Mouse (Mus musculus) cortical plate, adult 2 months (tissue): ENCODE results near the gene Slc47a2. TPM values are rescaled to one million over a fixed set of nuclear protein-coding genes. Genes with fewer than 3 reads are reported as not detected.
A peak's percentile ranks its signal among the peaks of the same experiment; 100 is the strongest.
"Not testable (repeated sequence)": the region's sequence is repeated elsewhere in the genome, so short reads cannot be mapped to it uniquely, and the experiment has no call there.

Experiments
- H3K27ac ChIP-seq: fragments of 200-500 bp; 2 replicates; pipeline ENCODE4 v1.5.1; 2012; ENCODE audit warnings: low read length, control low read depth, inconsistent platforms; ENCODE audit not compliant: insufficient read depth
- H3K4me1 ChIP-seq: fragments of 200-500 bp; 2 replicates; pipeline ENCODE4 v1.6.1; 2011; ENCODE audit warnings: low read length; ENCODE audit not compliant: control insufficient read depth, insufficient read depth
- H3K4me3 ChIP-seq: fragments of 200-500 bp; 2 replicates; pipeline ENCODE4 v1.5.1; 2011; ENCODE audit warnings: mild to moderate bottlenecking, low read length, control low read depth; ENCODE audit not compliant: insufficient read depth
- CTCF ChIP-seq: fragments of 200-500 bp; IDR thresholded peaks from 2 replicates; pipeline ENCODE4 v1.5.1; 2011; ENCODE audit warnings: mild to moderate bottlenecking, control low read depth, low read length; ENCODE audit not compliant: insufficient read depth; ENCODE audit errors: extremely low read depth
- POLR2A ChIP-seq: fragments of 200-500 bp; IDR thresholded peaks from 2 replicates; pipeline ENCODE4 v1.6.1; 2011; ENCODE audit warnings: mild to moderate bottlenecking, low read length, control low read depth; ENCODE audit not compliant: insufficient read depth; ENCODE audit errors: extremely low read depth
- polyA plus RNA-seq: library from polyadenylated mRNA; depleted of rRNA; stranded (reverse); fragments of >200 nt; gene quantifications from 2 replicates; pipeline ENCODE4 v1.2.3, GENCODE M21; 2012

The Slc47a2 gene
- polyA plus RNA-seq, 1 experiment: 0.23 TPM

DNA sequence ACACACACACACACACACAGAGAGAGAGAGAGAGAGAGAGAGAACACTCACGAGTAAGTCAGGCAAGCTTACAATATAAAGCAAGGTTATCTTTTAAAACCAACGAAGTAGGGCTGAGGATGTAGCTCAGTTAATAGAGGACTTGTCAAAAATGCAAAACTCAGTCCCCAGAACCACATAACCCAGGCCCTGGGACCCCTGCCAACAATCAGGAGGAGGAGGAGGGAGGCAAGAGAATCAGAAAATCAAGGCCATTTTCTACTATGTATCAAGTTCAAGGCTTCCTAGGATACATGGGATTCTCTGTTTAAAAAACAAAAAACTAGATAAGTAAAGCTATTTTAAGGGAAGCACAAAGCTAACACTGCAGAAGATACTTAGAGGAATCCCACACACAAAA is 25.8 kb downstream of the Slc47a2 start:
- TF ChIP-seq POLR2A: no peak
- TF ChIP-seq CTCF: no peak
- Histone ChIP-seq H3K27ac (no peak overlapping the region), H3K4me3 (no peak overlapping the region)

DNA sequence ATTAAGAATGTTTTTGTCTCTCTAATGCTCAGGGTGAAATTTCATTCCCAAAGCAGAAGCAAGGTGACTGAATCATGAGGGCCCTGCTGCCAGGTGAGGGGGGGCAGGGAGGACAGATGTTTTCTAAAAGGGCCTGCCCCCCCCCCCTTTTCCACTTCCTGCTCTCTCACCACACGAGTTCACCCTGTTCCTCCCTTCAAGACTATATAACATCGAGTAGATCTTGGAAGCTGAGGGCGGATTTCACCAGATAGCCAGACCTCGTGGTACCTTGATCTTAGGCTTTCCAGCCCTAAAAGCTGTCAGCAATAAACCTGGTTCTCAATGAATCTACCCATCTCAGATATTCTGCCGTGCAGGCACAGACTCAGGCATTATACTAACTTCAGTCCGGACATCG is 32.3 kb downstream of the Slc47a2 start:
- Histone ChIP-seq H3K27ac (no peak overlapping the region), H3K4me1 (no peaks in the 10 kb centered on the region), H3K4me3 (no peak overlapping the region)
- TF ChIP-seq CTCF (no peak), POLR2A (no peak)

More for the DNA sequence above, 25.8 kb downstream of the Slc47a2 start:
- H3K4me1 ChIP-seq: no peaks in the 10 kb centered on the region

DNA sequence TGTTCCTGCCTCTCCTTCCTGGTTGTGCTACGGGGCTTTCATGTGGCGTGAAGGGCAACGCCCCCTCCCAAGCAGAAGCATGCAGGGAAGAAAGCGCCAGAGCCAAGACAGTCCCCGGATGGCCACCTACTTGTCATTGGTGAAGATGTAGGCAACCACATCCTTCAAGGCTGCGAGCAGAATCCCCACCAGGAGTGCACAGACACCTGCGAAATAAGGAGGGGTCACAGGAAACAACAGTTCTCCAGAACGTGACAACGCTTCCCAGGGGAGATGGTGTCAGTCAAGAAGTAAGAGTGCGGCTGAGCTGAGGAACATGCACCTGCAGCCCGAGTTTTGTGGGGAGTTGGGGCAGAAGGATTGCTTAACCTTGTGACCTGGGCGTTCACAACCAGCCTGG is 32.8 kb downstream of the Slc47a2 start:
- Histone ChIP-seq H3K4me1 (no peaks in the 10 kb centered on the region), H3K4me3 (no peak overlapping the region), H3K27ac (no peak overlapping the region)
- TF ChIP-seq CTCF: no peak
- no peak for TF ChIP-seq POLR2A

DNA sequence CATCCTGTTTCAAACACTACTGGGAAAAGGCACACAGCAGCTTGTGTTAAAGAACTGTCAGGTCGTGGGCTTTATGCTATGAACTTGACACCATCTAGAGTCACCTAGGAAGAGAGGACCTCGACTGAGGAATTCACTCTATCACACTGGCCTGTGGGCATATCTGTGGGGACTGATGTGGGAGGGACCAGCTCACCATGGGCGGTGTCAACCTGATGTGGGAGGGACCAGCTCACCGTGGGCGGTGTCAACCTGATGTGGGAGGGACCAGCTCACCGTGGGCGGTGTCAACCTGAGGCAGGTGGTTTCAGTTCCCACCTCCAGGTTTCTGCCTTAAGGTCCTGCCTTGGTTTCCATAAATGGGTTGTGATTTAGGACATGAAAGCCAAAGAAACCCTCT is 34.9 kb downstream of the Slc47a2 start:
- H3K27ac ChIP-seq: no peak overlapping the region
- TF ChIP-seq CTCF (no peak), POLR2A (no peak)
- no peak overlapping the region for H3K4me3 ChIP-seq
- H3K4me1 ChIP-seq: no peaks in the 10 kb centered on the region

DNA sequence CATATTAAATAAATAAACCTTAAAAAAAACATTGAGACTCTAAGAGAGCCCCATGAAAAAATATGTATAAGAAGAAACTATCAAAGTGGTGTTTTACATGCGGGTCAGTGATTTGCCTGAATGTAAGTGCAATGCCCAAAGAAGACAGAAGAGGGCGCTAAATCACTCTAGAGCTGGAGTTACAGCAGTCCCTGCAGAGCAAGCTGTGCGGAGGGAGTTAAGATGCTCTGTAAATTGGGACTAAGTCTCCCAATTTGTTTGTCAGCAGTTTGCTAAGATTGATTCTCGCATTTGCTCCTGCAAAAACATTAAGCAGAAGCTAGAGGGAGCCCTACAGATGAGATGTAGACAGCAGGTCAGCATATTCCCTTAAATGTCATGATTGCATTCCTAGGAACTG is 37.3 kb downstream of the Slc47a2 start:
- peak; percentile 41 for TF ChIP-seq CTCF
- no peak for TF ChIP-seq POLR2A
- H3K27ac ChIP-seq: no peak overlapping the region
- no peaks in the 10 kb centered on the region for H3K4me1 ChIP-seq
- no peak overlapping the region for H3K4me3 ChIP-seq

DNA sequence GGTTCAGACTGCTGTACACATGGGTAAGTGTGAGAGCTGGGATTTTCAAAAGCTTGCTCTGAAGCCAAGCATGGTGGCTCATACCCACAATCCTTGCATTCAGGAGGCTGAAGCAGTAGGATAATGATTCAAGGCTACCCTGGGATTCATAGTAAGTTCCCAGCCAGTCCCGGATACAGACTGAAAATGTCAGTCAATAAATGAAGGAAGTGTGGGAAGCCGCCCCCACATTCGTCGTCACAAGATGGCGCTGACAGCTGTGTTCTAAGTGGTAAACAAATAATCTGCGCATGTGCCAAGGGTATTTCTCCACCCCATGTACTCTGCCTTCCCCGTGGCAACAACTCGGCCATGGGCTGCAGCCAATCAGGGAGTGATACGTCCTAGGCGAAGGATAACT is 38.1 kb downstream of the Slc47a2 start:
- not testable (repeated sequence) for H3K4me1 ChIP-seq, H3K27ac ChIP-seq, H3K4me3 ChIP-seq

DNA sequence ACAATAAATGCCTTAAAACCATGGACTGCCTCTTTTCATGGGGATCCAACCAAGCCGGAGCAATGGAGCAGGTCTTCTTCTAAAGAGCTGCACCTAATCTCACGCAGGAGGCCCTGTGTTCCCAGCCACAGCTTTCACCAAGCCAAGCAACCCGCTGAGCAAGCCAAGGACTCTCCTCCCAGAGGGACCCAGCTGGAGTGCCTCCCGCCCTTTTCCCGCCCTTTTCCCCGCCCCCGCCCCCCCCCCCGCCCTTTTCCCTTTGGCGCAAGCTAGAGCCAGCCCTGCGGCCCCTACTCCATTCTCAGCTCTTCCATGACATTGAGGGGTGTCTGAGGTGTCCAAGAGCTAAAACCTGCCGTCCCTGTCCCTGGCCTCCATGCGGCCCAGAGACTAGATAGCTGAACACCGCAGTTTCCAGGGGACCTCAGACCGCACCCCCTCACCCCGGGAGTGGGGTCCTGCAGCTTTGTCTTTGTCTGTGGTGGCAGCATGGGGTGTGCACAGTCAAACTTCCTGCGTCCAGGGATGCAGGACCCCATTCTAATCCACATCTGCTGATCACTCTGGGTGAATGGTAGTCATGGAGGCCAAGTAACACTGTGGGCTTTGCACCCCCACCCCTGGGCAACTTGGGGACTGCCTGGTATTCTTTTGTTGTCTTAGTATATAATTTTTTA is 41.8 kb downstream of the Slc47a2 start:
- H3K4me1 ChIP-seq: no peaks in the 10 kb centered on the region
- no peak overlapping the region for H3K27ac ChIP-seq
- H3K4me3 ChIP-seq: no peak overlapping the region
- TF ChIP-seq POLR2A (no peak), CTCF (no peak)

DNA sequence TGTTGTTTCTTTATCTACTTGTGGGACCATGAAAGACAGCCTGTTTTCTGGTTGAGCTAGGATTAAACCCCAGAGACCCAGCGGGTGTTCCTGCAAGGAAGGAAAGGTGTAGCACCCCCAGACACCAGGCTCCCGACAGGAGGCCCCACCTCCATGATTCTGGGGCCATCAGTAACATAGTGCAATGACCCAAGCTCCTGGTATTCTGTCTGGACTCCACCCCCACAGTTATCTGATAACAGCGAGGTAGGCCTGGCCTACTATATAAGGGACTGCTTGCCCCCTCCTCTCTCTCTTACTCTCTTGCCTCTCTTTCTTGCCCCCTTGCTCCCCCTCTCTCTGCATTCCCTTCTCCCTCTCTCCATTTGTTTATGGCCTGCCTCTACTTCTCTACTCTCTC is 42.5 kb downstream of the Slc47a2 start:
- Histone ChIP-seq H3K4me3 (no peak overlapping the region), H3K27ac (no peak overlapping the region), H3K4me1 (no peaks in the 10 kb centered on the region)
- TF ChIP-seq POLR2A: no peak
- TF ChIP-seq CTCF: no peak

DNA sequence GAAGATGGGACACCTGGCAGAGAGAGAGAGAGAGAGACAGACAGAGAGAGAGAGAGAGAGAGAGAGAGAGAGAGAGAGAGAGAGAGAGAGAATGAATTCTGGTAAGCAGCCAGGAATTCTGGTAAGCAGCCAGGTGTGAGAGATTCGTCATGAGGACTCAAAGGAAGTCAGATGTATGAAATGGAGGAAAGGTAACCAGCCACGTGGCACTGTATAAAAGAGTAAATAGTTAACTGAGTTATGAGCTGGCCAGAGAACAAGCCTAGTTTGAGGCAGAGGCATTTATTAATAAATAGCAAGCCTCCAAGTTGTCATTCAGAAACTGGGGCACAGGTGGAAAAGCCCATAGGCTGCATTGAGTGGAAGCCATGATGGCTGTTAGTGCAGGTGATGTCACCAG is 44.8 kb downstream of the Slc47a2 start:
- no peak for TF ChIP-seq CTCF
- no peak for TF ChIP-seq POLR2A
- no peak overlapping the region for H3K4me3 ChIP-seq
- no peaks in the 10 kb centered on the region for H3K4me1 ChIP-seq
- H3K27ac ChIP-seq: no peak overlapping the region

DNA sequence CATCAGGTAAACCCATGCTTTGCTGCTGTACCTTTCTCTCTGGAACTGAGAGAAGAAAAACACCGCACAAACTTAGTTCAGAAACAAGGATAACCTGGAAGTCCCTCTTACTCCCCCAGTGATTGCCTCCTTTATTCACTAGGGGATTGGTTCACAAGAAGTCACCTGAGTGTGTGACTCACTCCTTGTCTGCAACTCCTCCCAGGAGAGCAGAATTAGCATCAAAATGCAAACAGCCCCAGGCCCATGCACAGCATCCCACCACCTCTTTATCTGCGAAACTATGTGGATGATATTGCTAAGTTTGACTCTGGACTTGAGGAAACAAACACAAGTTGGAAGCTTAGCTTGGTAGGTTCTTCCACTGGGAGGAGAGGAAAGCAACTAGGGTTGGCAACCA is 45.3 kb downstream of the Slc47a2 start:
- Histone ChIP-seq H3K4me3 (no peak overlapping the region), H3K4me1 (no peaks in the 10 kb centered on the region)
- no peak for TF ChIP-seq CTCF
- no peak for TF ChIP-seq POLR2A

More for the DNA sequence above, 45.3 kb downstream of the Slc47a2 start:
- H3K27ac ChIP-seq: no peak overlapping the region
